Mouse (Mus musculus) neural tube, embryonic 11.5 days (tissue): Measurements from ENCODE around the gene Kcnt2. TPM values are rescaled to one million over a fixed set of nuclear protein-coding genes. Genes with fewer than 3 reads are reported as not detected.

Experiments used
- ATAC-seq: fragments of 200-750 bp; cut with Nextera tagmentation; 2 replicates; pipeline ENCODE4 v1.8.0; 2017; ENCODE audit warnings: moderate number of reproducible peaks, mild to moderate bottlenecking, moderate TSS enrichment, moderate library complexity; ENCODE audit not compliant: insufficient read depth, low FRiP score, low TSS enrichment
- DNase-seq: peaks from one replicate; pipeline ENCODE4 v3.0.0-alpha.2; 2015; ENCODE audit warnings: low spot score
- H3K27ac ChIP-seq: fragments of 300-500 bp; sonication (generic); 2 replicates; pipeline ENCODE4 v1.5.1; 2014; ENCODE audit warnings: low read depth, mild to moderate bottlenecking, low read length
- H3K27me3 ChIP-seq: fragments of 300-500 bp; sonication (generic); 2 replicates; pipeline ENCODE4 v1.6.1; 2014; ENCODE audit warnings: mild to moderate bottlenecking, low read length, mixed read lengths; ENCODE audit not compliant: control insufficient read depth, insufficient read depth
- H3K36me3 ChIP-seq: fragments of 300-500 bp; sonication (generic); 2 replicates; pipeline ENCODE4 v1.6.1; 2014; ENCODE audit warnings: mild to moderate bottlenecking, low read length, moderate library complexity, mixed read lengths; ENCODE audit not compliant: control insufficient read depth, insufficient read depth
- H3K4me1 ChIP-seq: fragments of 300-500 bp; sonication (generic); 2 replicates; pipeline ENCODE4 v1.6.1; 2014; ENCODE audit warnings: low read length, mixed read lengths; ENCODE audit not compliant: control insufficient read depth, insufficient read depth
- H3K4me2 ChIP-seq: fragments of 300-500 bp; sonication (generic); 2 replicates; pipeline ENCODE4 v1.6.1; 2014; ENCODE audit warnings: low read depth, mild to moderate bottlenecking, moderate library complexity
- H3K4me3 ChIP-seq: fragments of 300-500 bp; sonication (generic); 2 replicates; pipeline ENCODE4 v1.5.1; 2014; ENCODE audit warnings: low read depth, low read length
- H3K9ac ChIP-seq: fragments of 300-500 bp; sonication (generic); 2 replicates; pipeline ENCODE4 v1.6.1; 2014; ENCODE audit warnings: mild to moderate bottlenecking, low read length
- H3K9me3 ChIP-seq: fragments of 300-500 bp; sonication (generic); 2 replicates; pipeline ENCODE4 v1.6.1; 2016; ENCODE audit warnings: low read length; ENCODE audit not compliant: control insufficient read depth
- WGBS: fragments of 180-500 bp; shearing (Covaris S2); extraction: QIAGEN DNeasy Blood & Tissue Kit; methylation state at CpG from one replicate; pipeline ENCODE4 v1.1.7; 2014; 5-methylcytosine and 5-hydroxymethylcytosine counted together
- polyA plus RNA-seq: library from polyadenylated mRNA; unstranded; fragments of >200 nt; fragmentation: Nextera tagmentation; extraction: Ambion mirVana; gene quantifications from 2 replicates; pipeline ENCODE4 v1.2.1, GENCODE M21; 2014

The Kcnt2 gene
- polyA plus RNA-seq, 1 experiment from 2014 or later: 2.1 TPM

DNA sequence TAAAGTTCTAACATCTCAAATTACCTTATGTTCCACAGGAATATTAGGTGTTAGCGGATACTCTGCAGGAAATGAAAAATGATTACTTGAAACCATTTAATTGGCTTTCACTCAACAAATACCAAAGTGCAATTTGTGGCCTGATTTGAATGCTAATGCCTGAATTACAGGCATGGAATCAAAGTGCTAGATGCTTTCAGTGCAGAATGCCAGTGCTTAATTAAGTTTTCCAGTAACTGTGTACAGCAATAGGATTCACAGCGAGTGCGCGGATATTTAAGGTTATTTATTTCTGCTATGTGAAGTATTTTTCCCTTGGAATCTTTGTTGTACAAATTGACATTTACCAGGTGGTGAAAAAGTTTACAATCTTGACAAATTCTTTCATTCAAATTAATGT lies 144.3 kb downstream of the Kcnt2 start:
- no peak for ATAC-seq
- 91% methylated on average over 4 of the region's 4 CpGs for WGBS

DNA sequence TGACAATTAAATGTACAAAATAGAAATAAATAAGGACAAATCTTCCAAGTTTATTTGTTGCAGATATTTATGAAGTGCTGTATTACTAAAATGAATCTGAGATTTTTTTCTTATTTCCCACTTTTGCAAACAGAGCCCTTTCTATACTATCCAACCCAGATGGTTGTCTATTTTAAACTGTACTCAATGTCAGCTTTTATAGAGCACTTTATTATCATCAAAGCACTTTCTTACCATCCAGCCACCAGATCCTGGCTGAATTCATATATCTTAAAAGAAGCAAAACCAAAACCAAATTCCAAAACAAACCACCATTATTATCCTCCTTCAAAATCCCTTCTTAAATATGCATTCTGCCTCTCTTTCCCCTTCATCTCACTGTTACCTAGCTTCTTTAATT lies 151.8 kb downstream of the Kcnt2 start:
- DNase-seq (no peak), ATAC-seq (no peak)
- Histone ChIP-seq H3K4me2 (no peak overlapping the region), H3K4me3 (no peak overlapping the region), H3K27ac (no peak overlapping the region), H3K27me3 (no peaks in the 10 kb centered on the region), H3K36me3 (no peaks in the 10 kb centered on the region), H3K9ac (no peak overlapping the region), H3K4me1 (no peaks in the 10 kb centered on the region), H3K9me3 (no peaks in the 10 kb centered on the region)

More for the DNA sequence above, 144.3 kb downstream of the Kcnt2 start:
- Histone ChIP-seq H3K4me1 (no peaks in the 10 kb centered on the region), H3K4me3 (no peak overlapping the region), H3K27me3 (no peaks in the 10 kb centered on the region), H3K27ac (no peak overlapping the region), H3K36me3 (no peaks in the 10 kb centered on the region), H3K9ac (no peak overlapping the region), H3K4me2 (no peak overlapping the region), H3K9me3 (no peaks in the 10 kb centered on the region)
- no peak for DNase-seq

DNA sequence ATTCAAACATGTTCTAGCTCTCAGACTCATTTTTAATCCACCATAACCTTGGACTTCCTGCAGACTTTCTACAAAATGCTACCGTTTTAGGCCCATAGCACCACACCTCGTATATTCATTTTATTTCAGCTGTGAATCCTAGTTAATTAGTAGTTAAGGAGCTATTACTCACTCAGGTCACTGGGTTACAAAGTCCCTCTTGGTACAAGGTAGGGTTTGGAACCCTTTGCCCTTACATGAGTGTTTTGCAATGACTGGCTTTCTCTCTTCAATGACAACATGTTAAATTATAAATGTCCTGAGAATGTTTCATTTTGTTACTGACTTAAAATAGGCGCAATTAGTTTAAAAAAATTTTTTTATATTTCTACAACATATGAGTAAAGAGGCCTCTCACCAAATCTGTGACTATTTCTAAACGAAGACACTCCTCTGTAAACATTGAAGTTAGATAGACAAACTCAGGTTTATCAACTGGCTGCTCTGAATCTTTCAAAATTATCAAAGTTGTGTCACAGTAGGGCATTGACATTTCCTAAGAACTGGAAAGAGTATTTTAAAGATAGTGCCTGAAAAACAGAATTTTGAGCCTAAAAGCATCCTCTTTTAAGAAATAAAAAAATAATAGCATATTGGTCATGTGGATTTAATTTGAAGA lies 160.8 kb downstream of the Kcnt2 start:
- H3K27ac ChIP-seq: no peak overlapping the region
- no peaks in the 10 kb centered on the region for H3K36me3 ChIP-seq
- 83% methylated on average over 4 of the region's 4 CpGs for whole genome bisulfite sequencing
- no peaks in the 10 kb centered on the region for H3K9me3 ChIP-seq
- H3K4me2 ChIP-seq: no peak overlapping the region
- DNase-seq (no peak), ATAC-seq (no peak)
- H3K4me3 ChIP-seq: no peak overlapping the region
- H3K4me1 ChIP-seq: no peaks in the 10 kb centered on the region
- H3K27me3 ChIP-seq: no peaks in the 10 kb centered on the region
- H3K9ac ChIP-seq: no peak overlapping the region

DNA sequence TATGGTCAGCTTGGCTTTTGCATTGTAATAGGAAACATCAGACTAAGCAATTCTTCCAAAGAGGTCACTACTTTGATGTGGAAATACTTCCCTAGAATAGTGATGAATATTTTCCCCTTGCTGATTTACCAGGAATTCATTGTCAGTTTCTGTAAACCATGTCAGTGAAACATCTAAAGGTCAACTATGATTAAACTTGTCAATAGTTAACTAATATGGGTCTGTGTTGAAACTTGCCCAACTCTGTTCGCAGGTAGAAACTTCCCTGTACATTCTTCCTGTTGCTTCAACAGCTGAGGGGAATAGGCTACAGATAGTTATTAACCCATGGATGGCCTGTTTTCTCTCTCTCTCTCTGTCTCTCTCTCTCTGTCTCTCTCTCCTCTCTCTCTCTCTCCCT lies 169.8 kb downstream of the Kcnt2 start:
- 72% methylated on average over 1 of the region's 1 CpGs for WGBS

DNA sequence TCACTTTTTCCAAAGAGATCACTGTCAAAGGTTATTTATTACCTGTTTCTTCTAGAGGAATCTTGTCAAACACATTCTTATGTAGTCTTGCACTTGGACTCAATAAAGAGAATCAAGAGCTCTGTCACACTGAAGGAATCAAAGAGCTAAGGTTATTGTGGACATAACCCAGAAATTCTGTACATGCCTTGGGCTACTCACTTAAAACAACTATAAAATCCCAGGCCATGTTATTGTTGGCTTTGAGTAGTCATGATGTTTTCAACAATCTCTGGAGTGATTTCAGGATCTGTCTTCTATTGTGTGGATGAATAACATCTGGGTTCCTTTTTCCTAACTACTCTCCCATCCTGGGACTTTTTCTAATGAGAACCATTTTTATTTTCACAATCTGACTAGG lies 177.0 kb downstream of the Kcnt2 start:
- DNase-seq (no peak), ATAC-seq (no peak)
- H3K27ac ChIP-seq: no peak overlapping the region
- H3K4me3 ChIP-seq: no peak overlapping the region
- no peaks in the 10 kb centered on the region for H3K36me3 ChIP-seq
- no peak overlapping the region for H3K4me2 ChIP-seq
- no peaks in the 10 kb centered on the region for H3K9me3 ChIP-seq
- no peaks in the 10 kb centered on the region for H3K4me1 ChIP-seq
- no peaks in the 10 kb centered on the region for H3K27me3 ChIP-seq
- H3K9ac ChIP-seq: no peak overlapping the region

More for the DNA sequence above, 169.8 kb downstream of the Kcnt2 start:
- ATAC-seq (no peak), DNase-seq (no peak)
- Histone ChIP-seq H3K4me1 (no peaks in the 10 kb centered on the region), H3K9me3 (no peaks in the 10 kb centered on the region), H3K9ac (no peak overlapping the region), H3K27me3 (no peaks in the 10 kb centered on the region), H3K27ac (no peak overlapping the region), H3K4me3 (no peak overlapping the region), H3K36me3 (no peaks in the 10 kb centered on the region), H3K4me2 (no peak overlapping the region)

DNA sequence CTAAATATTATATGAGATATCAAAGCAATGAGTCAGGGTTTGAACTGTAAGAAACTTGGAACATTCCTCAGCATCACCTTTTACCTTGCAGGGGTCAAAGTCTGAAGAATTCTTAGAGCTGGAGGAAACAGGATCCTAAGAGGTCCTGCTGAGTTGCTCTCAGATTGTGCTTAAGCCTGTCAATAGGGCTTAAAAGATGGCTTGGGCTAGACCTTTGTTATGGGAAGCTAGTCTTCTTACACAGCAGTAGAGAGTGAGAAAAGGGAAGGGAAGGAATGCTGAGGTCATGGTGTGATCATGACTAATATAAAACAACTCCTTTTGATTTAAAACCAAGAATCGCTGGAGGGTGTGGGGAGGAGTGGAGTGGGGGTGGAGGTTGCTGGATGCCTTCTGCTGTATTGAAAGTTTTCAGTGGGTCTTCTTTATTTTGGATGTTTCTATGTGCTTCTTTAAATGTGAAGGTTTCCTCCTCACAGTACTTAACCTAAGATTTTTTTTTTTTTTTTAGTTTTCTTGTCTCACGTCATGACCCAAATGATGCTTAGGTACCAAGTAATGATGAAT lies 183.4 kb downstream of the Kcnt2 start:
- H3K9me3 ChIP-seq: no peaks in the 10 kb centered on the region
- no peak overlapping the region for H3K4me2 ChIP-seq
- H3K27ac ChIP-seq: no peak overlapping the region
- no peak overlapping the region for H3K4me3 ChIP-seq
- no peaks in the 10 kb centered on the region for H3K4me1 ChIP-seq
- DNase-seq (no peak), ATAC-seq (no peak)
- no peaks in the 10 kb centered on the region for H3K36me3 ChIP-seq
- no peak overlapping the region for H3K9ac ChIP-seq
- 37% methylated on average over 2 of the region's 2 CpGs for WGBS
- no peaks in the 10 kb centered on the region for H3K27me3 ChIP-seq

DNA sequence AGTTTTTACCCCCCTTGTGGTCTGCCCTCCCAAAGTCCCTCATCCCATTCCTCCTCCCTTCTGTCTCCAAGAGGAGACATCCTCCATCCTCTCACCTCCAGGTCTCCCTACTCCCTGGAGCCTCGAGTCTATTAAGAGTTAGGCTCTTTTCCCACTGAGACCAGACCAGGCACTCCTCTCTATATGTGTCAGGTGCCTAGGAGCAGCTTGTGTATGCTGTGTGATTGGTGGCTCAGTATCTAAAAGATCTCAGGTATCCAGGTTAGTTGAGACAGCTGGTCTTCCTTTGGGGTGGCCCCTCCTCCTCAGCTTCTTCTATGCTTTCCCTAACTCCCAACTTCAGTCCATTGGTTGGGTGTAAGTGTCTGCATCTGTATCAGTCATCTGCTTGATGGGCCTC lies 186.1 kb downstream of the Kcnt2 start:
- DNase-seq: no peak
- WGBS: 80% methylated on average over 1 of the region's 1 CpGs
- Histone ChIP-seq H3K27ac (no peak overlapping the region), H3K4me2 (no peak overlapping the region), H3K9ac (no peak overlapping the region), H3K4me3 (no peak overlapping the region), H3K9me3 (no peaks in the 10 kb centered on the region), H3K36me3 (no peaks in the 10 kb centered on the region), H3K27me3 (no peaks in the 10 kb centered on the region), H3K4me1 (no peaks in the 10 kb centered on the region)
- ATAC-seq: no peak

DNA sequence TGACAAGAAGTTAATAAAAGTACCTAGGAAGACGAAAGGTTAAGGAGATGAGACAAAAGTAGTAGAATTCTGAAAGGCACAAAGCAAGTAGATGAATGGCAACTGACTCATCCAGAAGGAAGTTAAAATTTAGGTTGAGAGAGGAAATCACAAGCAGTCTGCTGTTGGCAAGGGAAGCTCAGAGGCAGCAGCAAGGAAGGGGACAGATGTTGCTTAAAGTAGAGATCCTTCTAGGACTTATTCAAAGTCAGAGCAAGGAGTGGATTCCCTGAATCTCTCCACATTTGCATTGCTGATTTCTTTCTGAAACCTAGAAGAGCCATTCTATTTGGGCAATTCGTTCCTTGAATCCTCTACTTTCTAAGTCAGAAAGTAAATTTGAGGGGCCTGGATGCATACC lies 188.8 kb downstream of the Kcnt2 start:
- no peak overlapping the region for H3K27ac ChIP-seq
- no peaks in the 10 kb centered on the region for H3K36me3 ChIP-seq
- H3K4me3 ChIP-seq: no peak overlapping the region
- no peaks in the 10 kb centered on the region for H3K9me3 ChIP-seq
- no peaks in the 10 kb centered on the region for H3K4me1 ChIP-seq
- no peak for DNase-seq
- no peak for ATAC-seq
- H3K9ac ChIP-seq: no peak overlapping the region
- no peak overlapping the region for H3K4me2 ChIP-seq
- H3K27me3 ChIP-seq: no peaks in the 10 kb centered on the region
- 81% methylated on average over 2 of the region's 2 CpGs for WGBS

DNA sequence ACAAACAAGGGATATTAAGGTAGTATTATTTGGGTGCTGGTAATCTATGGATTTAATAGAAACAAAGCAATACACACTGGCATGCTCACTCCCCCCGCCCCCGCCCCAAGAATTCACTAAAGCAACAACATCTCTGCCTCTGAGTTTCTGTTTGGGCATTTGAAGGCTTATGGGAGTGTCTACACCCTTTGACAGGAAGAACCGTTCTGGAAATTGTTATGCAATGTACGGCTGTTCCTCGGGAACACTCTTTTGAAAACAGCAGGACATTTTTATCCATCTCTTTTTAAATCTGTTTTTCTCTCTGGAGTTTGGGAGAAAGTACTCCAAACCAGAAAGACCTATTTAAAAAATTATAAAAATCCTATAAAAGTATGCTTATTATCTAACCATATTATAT lies 192.2 kb downstream of the Kcnt2 start:
- no peaks in the 10 kb centered on the region for H3K4me1 ChIP-seq
- no peak overlapping the region for H3K4me3 ChIP-seq
- H3K4me2 ChIP-seq: no peak overlapping the region
- H3K27me3 ChIP-seq: no peaks in the 10 kb centered on the region
- H3K9me3 ChIP-seq: no peaks in the 10 kb centered on the region
- H3K27ac ChIP-seq: no peak overlapping the region
- ATAC-seq (no peak), DNase-seq (no peak)
- H3K9ac ChIP-seq: no peak overlapping the region
- WGBS: 58% methylated on average over 5 of the region's 5 CpGs
- H3K36me3 ChIP-seq: no peaks in the 10 kb centered on the region
